Mouse (Mus musculus): ENCODE data around the gene Wee2. TPM values are rescaled to one million over a fixed set of nuclear protein-coding genes. Genes with fewer than 3 reads are reported as not detected.
A peak's percentile ranks its signal among the peaks of the same experiment; 100 is the strongest.

Gene Wee2
- polyA plus RNA-seq (2014; fragmentation: Nextera tagmentation; extraction: Ambion mirVana) = not detected in 2 replicates

DNA sequence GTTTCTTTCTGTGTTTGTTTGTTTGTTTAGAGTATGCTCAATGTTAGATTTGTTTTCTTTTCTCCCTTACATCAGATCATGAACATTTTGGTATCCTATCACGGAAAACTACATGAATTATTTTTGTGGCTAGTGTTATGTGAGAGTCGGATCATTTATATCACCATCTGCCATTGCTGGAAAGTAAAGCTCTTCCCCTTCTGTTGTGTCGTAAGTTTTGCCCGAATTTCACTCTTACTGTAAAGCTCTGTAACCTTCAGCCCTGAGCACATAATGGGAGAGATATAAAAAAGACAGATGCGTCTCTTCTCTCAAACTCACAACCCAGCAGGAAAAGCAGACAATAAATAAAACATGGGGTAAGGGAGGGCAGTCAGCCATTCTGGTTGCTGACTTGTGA, at the start of gene Wee2:
Wee2 (plus strand) TSS at position 153 of the 400 bp plus-strand sequence.
- H3K4me3 ChIP-seq (ENCODE audit: control insufficient read depth in 1 of 2, insufficient read depth in 1 of 2, low read depth in 1 of 2, low read length in 2 of 2) = no peak within 1 kb of the TSS
- 0 out of 4 replicates have a peak, but pooled peaks cover 0 to 2% of the 10 kb centered on the region in 2 experiments for H3K4me1 ChIP-seq (ENCODE audit: control insufficient read depth in 2 of 2, insufficient read depth in 2 of 2, low read length in 2 of 2)
- H3K27ac ChIP-seq (replicated peaks in 1 of 2; ENCODE audit: control insufficient read depth in 1 of 2, insufficient read depth in 1 of 2, low read depth in 2 of 2, low read length in 2 of 2) = no peak within 1 kb of the TSS
- H3K4me2 ChIP-seq (ENCODE audit: low read length) = no peak within 1 kb of the TSS
- no peak for ATAC-seq (ENCODE audit: insufficient number of reproducible peaks, insufficient read depth, low FRiP score, low read depth)
- 59% methylated on average over 5 of the region's 5 CpGs for WGBS
- H3K9ac ChIP-seq (ENCODE audit: low read length) = no peak within 1 kb of the TSS
- H3K36me3 ChIP-seq (ENCODE audit: control insufficient read depth, insufficient read depth, low read length) = no peaks in the 10 kb centered on the region
- H3K9me3 ChIP-seq (ENCODE audit: control insufficient read depth, low read length) = no peaks in the 10 kb centered on the region
- H3K27me3 ChIP-seq (ENCODE audit: control insufficient read depth, insufficient read depth, low read length) = peaks cover 31% of the 10 kb centered on the region

DNA sequence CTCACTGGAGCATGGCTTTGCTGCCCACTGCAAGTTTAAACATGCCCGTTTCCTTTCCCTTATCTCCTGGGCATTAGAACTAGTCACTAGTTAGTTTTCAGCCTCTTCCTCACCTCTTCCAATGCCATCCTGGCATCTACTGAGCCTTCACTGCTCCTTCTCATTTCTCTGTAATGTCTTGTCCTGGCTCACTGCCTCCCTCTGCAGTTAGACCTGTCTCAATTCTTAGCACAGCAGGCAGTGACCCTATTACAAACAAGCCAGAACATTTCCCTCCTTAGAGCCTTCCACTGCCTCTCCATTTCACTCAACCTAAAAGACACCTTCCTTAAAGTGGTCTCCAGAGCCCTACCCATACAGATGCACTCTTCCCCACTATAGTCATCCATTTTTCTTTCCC, 47.9 kb upstream of the Wee2 start:
- Histone ChIP-seq H3K27ac (replicated peaks in 1 of 2; ENCODE audit: control insufficient read depth in 1 of 2, insufficient read depth in 1 of 2, low read depth in 2 of 2, low read length in 2 of 2) (no peak overlapping the region), H3K36me3 (ENCODE audit: control insufficient read depth, insufficient read depth, low read length) (peaks cover 29% of the 10 kb centered on the region), H3K9me3 (ENCODE audit: control insufficient read depth, low read length) (no peaks in the 10 kb centered on the region), H3K4me3 (ENCODE audit: control insufficient read depth in 1 of 2, insufficient read depth in 1 of 2, low read depth in 1 of 2, low read length in 2 of 2) (no peak overlapping the region), H3K9ac (ENCODE audit: low read length) (no peak overlapping the region), H3K4me2 (ENCODE audit: low read length) (no peak overlapping the region), H3K4me1 (ENCODE audit: control insufficient read depth in 2 of 2, insufficient read depth in 2 of 2, low read length in 2 of 2) (peaks cover 0 to 3% of the 10 kb centered on the region in 2 experiments; a peak in 1 of 4 replicates), H3K27me3 (ENCODE audit: control insufficient read depth, insufficient read depth, low read length) (no peaks in the 10 kb centered on the region)
- ATAC-seq (ENCODE audit: insufficient number of reproducible peaks, insufficient read depth, low FRiP score, low read depth) = no peak
- WGBS = 58% methylated on average over 1 of the region's 1 CpGs

DNA sequence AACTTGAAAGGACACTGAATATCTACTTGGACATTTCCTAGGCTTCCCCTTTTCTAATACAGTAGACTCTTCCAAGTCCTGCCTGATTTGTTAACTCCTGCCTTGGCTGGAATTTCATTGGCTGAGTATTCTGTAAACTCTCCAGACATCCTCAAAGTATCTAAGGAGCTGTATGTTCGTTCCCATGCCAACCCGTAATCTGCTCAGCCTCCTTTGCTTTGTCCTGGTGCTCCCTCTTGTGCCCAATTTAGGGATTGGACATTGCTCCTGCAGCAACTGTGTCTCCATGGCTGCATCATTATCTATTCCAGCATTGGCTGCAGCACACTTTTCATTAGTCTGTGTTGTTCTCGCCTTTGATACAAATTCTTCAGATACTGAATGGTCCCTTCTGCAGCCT, 45.7 kb upstream of the Wee2 start:
- peaks cover 0 to 1% of the 10 kb centered on the region in 2 experiments; a peak in 1 of 4 replicates for H3K4me1 ChIP-seq (ENCODE audit: control insufficient read depth in 2 of 2, insufficient read depth in 2 of 2, low read length in 2 of 2)
- H3K36me3 ChIP-seq (ENCODE audit: control insufficient read depth, insufficient read depth, low read length) = peaks cover 31% of the 10 kb centered on the region
- ATAC-seq (ENCODE audit: insufficient number of reproducible peaks, insufficient read depth, low FRiP score, low read depth) = peak; percentile 73; the same call in 1 of the 2 replicates
- no peak overlapping the region for H3K4me3 ChIP-seq (ENCODE audit: control insufficient read depth in 1 of 2, insufficient read depth in 1 of 2, low read depth in 1 of 2, low read length in 2 of 2)
- H3K27ac ChIP-seq (replicated peaks in 1 of 2; ENCODE audit: control insufficient read depth in 1 of 2, insufficient read depth in 1 of 2, low read depth in 2 of 2, low read length in 2 of 2) = no peak overlapping the region
- H3K4me2 ChIP-seq (ENCODE audit: low read length) = no peak overlapping the region
- no peaks in the 10 kb centered on the region for H3K9me3 ChIP-seq (ENCODE audit: control insufficient read depth, low read length)
- 27% methylated on average over 3 of the region's 3 CpGs for WGBS
- H3K9ac ChIP-seq (ENCODE audit: low read length) = no peak overlapping the region
- no peaks in the 10 kb centered on the region for H3K27me3 ChIP-seq (ENCODE audit: control insufficient read depth, insufficient read depth, low read length)

- Histone ChIP-seq H3K27ac (replicated peaks in 1 of 2; ENCODE audit: control insufficient read depth in 1 of 2, insufficient read depth in 1 of 2, low read depth in 2 of 2, low read length in 2 of 2) (no peak overlapping the region), H3K4me2 (ENCODE audit: low read length) (no peak overlapping the region), H3K36me3 (ENCODE audit: control insufficient read depth, insufficient read depth, low read length) (peaks cover 59% of the 10 kb centered on the region), H3K9me3 (ENCODE audit: control insufficient read depth, low read length) (peaks cover 7% of the 10 kb centered on the region; the same call in 1 of the 2 replicates), H3K27me3 (ENCODE audit: control insufficient read depth, insufficient read depth, low read length) (no peaks in the 10 kb centered on the region), H3K4me1 (ENCODE audit: control insufficient read depth in 2 of 2, insufficient read depth in 2 of 2, low read length in 2 of 2) (peaks cover 0 to 3% of the 10 kb centered on the region in 2 experiments; a peak in 1 of 4 replicates), H3K9ac (ENCODE audit: low read length) (no peak overlapping the region), H3K4me3 (ENCODE audit: control insufficient read depth in 1 of 2, insufficient read depth in 1 of 2, low read depth in 1 of 2, low read length in 2 of 2) (no peak overlapping the region)
- ATAC-seq (ENCODE audit: insufficient number of reproducible peaks, insufficient read depth, low FRiP score, low read depth) = no peak
- 97% methylated on average over 2 of the region's 2 CpGs for WGBS
Observed at GRCm38 (mm10) chr6:40402031-40402430, 36.9 kb upstream of the Wee2 start.

DNA sequence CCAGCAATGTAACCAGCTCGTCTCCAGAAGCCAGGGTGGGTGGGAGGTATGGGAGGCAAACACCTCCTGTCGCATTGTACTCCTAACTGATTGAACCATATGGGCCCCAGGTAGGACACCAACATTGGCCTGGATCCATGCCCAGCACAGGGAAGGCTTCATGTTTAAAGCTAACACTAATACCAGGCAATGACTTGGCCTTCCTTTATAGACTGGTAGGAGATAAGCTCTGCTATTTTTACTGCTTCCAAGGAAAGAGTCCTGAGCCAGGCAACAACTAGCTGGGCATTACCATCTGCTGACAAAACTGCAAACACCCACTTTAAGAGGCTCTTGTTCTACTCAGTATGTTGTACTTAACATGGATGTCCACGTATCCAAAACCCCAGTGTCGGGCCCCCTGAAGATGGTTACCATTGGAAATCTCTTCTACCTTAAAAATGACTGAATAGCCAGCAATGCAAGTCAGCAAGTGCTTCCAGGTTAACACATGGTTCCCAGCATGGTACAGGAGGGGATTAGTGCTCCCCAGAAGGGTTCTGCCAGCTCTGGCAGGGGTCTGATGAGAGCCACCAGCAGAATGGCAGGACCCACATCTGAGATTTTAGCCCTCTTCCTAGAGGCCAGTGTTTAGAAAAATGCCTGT, 35.1 kb upstream of the Wee2 start:
- Histone ChIP-seq H3K27ac (replicated peaks in 1 of 2; ENCODE audit: control insufficient read depth in 1 of 2, insufficient read depth in 1 of 2, low read depth in 2 of 2, low read length in 2 of 2) (no peak overlapping the region), H3K9me3 (ENCODE audit: control insufficient read depth, low read length) (peaks cover 3% of the 10 kb centered on the region; the same call in 1 of the 2 replicates), H3K4me1 (ENCODE audit: control insufficient read depth in 2 of 2, insufficient read depth in 2 of 2, low read length in 2 of 2) (peaks cover 0 to 3% of the 10 kb centered on the region in 2 experiments; a peak in 1 of 4 replicates), H3K4me3 (ENCODE audit: control insufficient read depth in 1 of 2, insufficient read depth in 1 of 2, low read depth in 1 of 2, low read length in 2 of 2) (no peak overlapping the region), H3K4me2 (ENCODE audit: low read length) (no peak overlapping the region), H3K36me3 (ENCODE audit: control insufficient read depth, insufficient read depth, low read length) (peaks cover 52% of the 10 kb centered on the region), H3K27me3 (ENCODE audit: control insufficient read depth, insufficient read depth, low read length) (no peaks in the 10 kb centered on the region), H3K9ac (ENCODE audit: low read length) (no peak overlapping the region)
- WGBS = 71% methylated on average over 4 of the region's 4 CpGs
- ATAC-seq (ENCODE audit: insufficient number of reproducible peaks, insufficient read depth, low FRiP score, low read depth) = no peak

DNA sequence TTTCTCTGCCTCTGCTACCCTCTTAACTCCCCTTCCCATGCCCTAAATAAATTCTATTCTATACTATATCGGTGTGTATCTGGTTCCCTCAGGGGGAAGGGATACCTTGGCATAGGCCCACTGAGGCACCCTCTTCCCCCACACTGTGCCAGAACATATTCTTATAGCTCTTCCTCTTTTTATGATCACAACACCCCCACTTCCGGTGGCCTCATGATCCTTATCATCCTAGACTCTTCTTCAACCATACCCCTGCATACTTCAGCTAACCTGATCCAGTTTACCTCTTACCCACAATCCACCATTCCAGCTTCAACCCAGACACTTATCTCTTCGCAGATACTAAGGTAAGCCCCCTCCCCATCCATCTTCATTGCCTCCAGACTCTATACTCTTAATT, 27.8 kb upstream of the Wee2 start:
- no peak overlapping the region for H3K4me3 ChIP-seq (ENCODE audit: control insufficient read depth in 1 of 2, insufficient read depth in 1 of 2, low read depth in 1 of 2, low read length in 2 of 2)
- 77% methylated on average over 3 of the region's 3 CpGs for WGBS
- H3K9me3 ChIP-seq (ENCODE audit: control insufficient read depth, low read length) = no peaks in the 10 kb centered on the region
- H3K27me3 ChIP-seq (ENCODE audit: control insufficient read depth, insufficient read depth, low read length) = no peaks in the 10 kb centered on the region
- H3K9ac ChIP-seq (ENCODE audit: low read length) = no peak overlapping the region
- H3K27ac ChIP-seq (replicated peaks in 1 of 2; ENCODE audit: control insufficient read depth in 1 of 2, insufficient read depth in 1 of 2, low read depth in 2 of 2, low read length in 2 of 2) = no peak overlapping the region
- no peak overlapping the region for H3K4me2 ChIP-seq (ENCODE audit: low read length)
- H3K4me1 ChIP-seq (ENCODE audit: control insufficient read depth in 2 of 2, insufficient read depth in 2 of 2, low read length in 2 of 2) = no peaks in the 10 kb centered on the region
- ATAC-seq (ENCODE audit: insufficient number of reproducible peaks, insufficient read depth, low FRiP score, low read depth) = no peak
- H3K36me3 ChIP-seq (ENCODE audit: control insufficient read depth, insufficient read depth, low read length) = 0 out of 2 replicates have a peak, but pooled peaks cover 19% of the 10 kb centered on the region

DNA sequence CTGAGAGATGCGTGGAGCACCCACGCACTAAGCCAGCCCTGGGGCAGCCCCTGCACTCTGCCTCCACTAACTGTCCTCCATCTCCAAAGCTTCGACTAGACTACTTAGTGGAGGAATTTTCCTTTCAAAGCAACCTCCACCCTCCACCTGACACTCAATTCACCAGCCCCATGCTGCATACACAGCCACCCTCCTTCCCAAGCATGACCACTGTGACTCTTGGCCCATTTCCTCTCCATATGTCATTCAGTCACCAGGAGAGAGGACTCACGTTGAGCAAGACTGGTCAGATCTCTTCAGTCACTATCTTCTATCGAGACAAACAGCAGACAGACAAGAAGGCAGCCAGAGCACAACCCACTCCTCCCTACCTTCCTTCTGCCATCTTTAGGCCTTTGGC, 25.8 kb upstream of the Wee2 start:
- Histone ChIP-seq H3K27ac (replicated peaks in 1 of 2; ENCODE audit: control insufficient read depth in 1 of 2, insufficient read depth in 1 of 2, low read depth in 2 of 2, low read length in 2 of 2) (no peak overlapping the region), H3K4me2 (ENCODE audit: low read length) (no peak overlapping the region), H3K36me3 (ENCODE audit: control insufficient read depth, insufficient read depth, low read length) (0 out of 2 replicates have a peak, but pooled peaks cover 7% of the 10 kb centered on the region), H3K9ac (ENCODE audit: low read length) (no peak overlapping the region), H3K27me3 (ENCODE audit: control insufficient read depth, insufficient read depth, low read length) (no peaks in the 10 kb centered on the region), H3K4me3 (ENCODE audit: control insufficient read depth in 1 of 2, insufficient read depth in 1 of 2, low read depth in 1 of 2, low read length in 2 of 2) (no peak overlapping the region), H3K4me1 (ENCODE audit: control insufficient read depth in 2 of 2, insufficient read depth in 2 of 2, low read length in 2 of 2) (no peaks in the 10 kb centered on the region), H3K9me3 (ENCODE audit: control insufficient read depth, low read length) (no peaks in the 10 kb centered on the region)
- 83% methylated on average over 5 of the region's 5 CpGs for WGBS
- no peak for ATAC-seq (ENCODE audit: insufficient number of reproducible peaks, insufficient read depth, low FRiP score, low read depth)

- H3K4me3 ChIP-seq (ENCODE audit: control insufficient read depth in 1 of 2, insufficient read depth in 1 of 2, low read depth in 1 of 2, low read length in 2 of 2) = no peak overlapping the region
- H3K27me3 ChIP-seq (ENCODE audit: control insufficient read depth, insufficient read depth, low read length) = no peaks in the 10 kb centered on the region
- no peaks in the 10 kb centered on the region for H3K4me1 ChIP-seq (ENCODE audit: control insufficient read depth in 2 of 2, insufficient read depth in 2 of 2, low read length in 2 of 2)
- H3K27ac ChIP-seq (replicated peaks in 1 of 2; ENCODE audit: control insufficient read depth in 1 of 2, insufficient read depth in 1 of 2, low read depth in 2 of 2, low read length in 2 of 2) = no peak overlapping the region
- H3K9me3 ChIP-seq (ENCODE audit: control insufficient read depth, low read length) = no peaks in the 10 kb centered on the region
- H3K36me3 ChIP-seq (ENCODE audit: control insufficient read depth, insufficient read depth, low read length) = 0 out of 2 replicates have a peak, but pooled peaks cover 5% of the 10 kb centered on the region
- no peak overlapping the region for H3K9ac ChIP-seq (ENCODE audit: low read length)
- no peak overlapping the region for H3K4me2 ChIP-seq (ENCODE audit: low read length)
- WGBS = 91% methylated on average over 3 of the region's 3 CpGs
- no peak for ATAC-seq (ENCODE audit: insufficient number of reproducible peaks, insufficient read depth, low FRiP score, low read depth)
Observed at GRCm38 (mm10) chr6:40413565-40413964, 25.3 kb upstream of the Wee2 start.

All from heart, embryonic 14.5 days (tissue).